Mouse (Mus musculus): ENCODE measurements around the gene Utp4. TPM values are rescaled to one million over a fixed set of nuclear protein-coding genes. Genes with fewer than 3 reads are reported as not detected.

The Utp4 gene
- polyA plus RNA-seq, 1 experiment: 46.9 TPM

- peak overlapping the region; percentile 60; the same call in 1 of the 2 replicates for H3K27ac ChIP-seq (ENCODE audit: insufficient read depth, low read length)
- H3K4me1 ChIP-seq (ENCODE audit: control insufficient read depth, insufficient read depth, low read length): peaks cover 15% of the 10 kb centered on the region
- no peak for TF ChIP-seq CTCF (IDR thresholded peaks at IDR 0.05; ENCODE audit: borderline replicate concordance, insufficient read depth, low read length)
- no peak for TF ChIP-seq POLR2A (IDR thresholded peaks at IDR 0.05; ENCODE audit: low read depth, low read length)
- no peak overlapping the region for H3K4me3 ChIP-seq (ENCODE audit: insufficient read depth, low read length)
Observed at GRCm38 (mm10) chr8:106957086-106957485, 63.6 kb downstream of the Utp4 start.

- H3K4me3 ChIP-seq (ENCODE audit: insufficient read depth, low read length): no peak overlapping the region
- H3K27ac ChIP-seq (ENCODE audit: insufficient read depth, low read length): no peak overlapping the region
- peaks cover 15% of the 10 kb centered on the region for H3K4me1 ChIP-seq (ENCODE audit: control insufficient read depth, insufficient read depth, low read length)
- TF ChIP-seq CTCF (IDR thresholded peaks at IDR 0.05; ENCODE audit: borderline replicate concordance, insufficient read depth, low read length): no peak
- no peak for TF ChIP-seq POLR2A (IDR thresholded peaks at IDR 0.05; ENCODE audit: low read depth, low read length)
Observed at GRCm38 (mm10) chr8:106958212-106958611, 64.8 kb downstream of the Utp4 start.

GRCm38 (mm10) chr8:106959626-106960025 lies 66.2 kb downstream of the Utp4 start:
- no peak for TF ChIP-seq POLR2A (IDR thresholded peaks at IDR 0.05; ENCODE audit: low read depth, low read length)
- no peak for TF ChIP-seq CTCF (IDR thresholded peaks at IDR 0.05; ENCODE audit: borderline replicate concordance, insufficient read depth, low read length)
- no peak overlapping the region for H3K27ac ChIP-seq (ENCODE audit: insufficient read depth, low read length)
- no peak overlapping the region for H3K4me3 ChIP-seq (ENCODE audit: insufficient read depth, low read length)
- H3K4me1 ChIP-seq (ENCODE audit: control insufficient read depth, insufficient read depth, low read length): peaks cover 7% of the 10 kb centered on the region

GRCm38 (mm10) chr8:106962322-106962721 lies 68.9 kb downstream of the Utp4 start:
- peak overlapping the region; percentile 41; the same call in 1 of the 2 replicates for H3K27ac ChIP-seq (ENCODE audit: insufficient read depth, low read length)
- no peak for TF ChIP-seq POLR2A (IDR thresholded peaks at IDR 0.05; ENCODE audit: low read depth, low read length)
- no peak for TF ChIP-seq CTCF (IDR thresholded peaks at IDR 0.05; ENCODE audit: borderline replicate concordance, insufficient read depth, low read length)

GRCm38 (mm10) chr8:106963365-106963764 lies 69.9 kb downstream of the Utp4 start:
- no peak overlapping the region for H3K4me3 ChIP-seq (ENCODE audit: insufficient read depth, low read length)
- TF ChIP-seq POLR2A (IDR thresholded peaks at IDR 0.05; ENCODE audit: low read depth, low read length): no peak

More at GRCm38 (mm10) chr8:106962322-106962721, 68.9 kb downstream of the Utp4 start:
- H3K4me3 ChIP-seq (ENCODE audit: insufficient read depth, low read length): no peak overlapping the region
- peaks cover 6% of the 10 kb centered on the region for H3K4me1 ChIP-seq (ENCODE audit: control insufficient read depth, insufficient read depth, low read length)

GRCm38 (mm10) chr8:106964573-106964972 lies 71.1 kb downstream of the Utp4 start:
- no peak overlapping the region for H3K27ac ChIP-seq (ENCODE audit: insufficient read depth, low read length)
- no peak overlapping the region for H3K4me3 ChIP-seq (ENCODE audit: insufficient read depth, low read length)
- TF ChIP-seq POLR2A (IDR thresholded peaks at IDR 0.05; ENCODE audit: low read depth, low read length): no peak
- TF ChIP-seq CTCF (IDR thresholded peaks at IDR 0.05; ENCODE audit: borderline replicate concordance, insufficient read depth, low read length): no peak
- H3K4me1 ChIP-seq (ENCODE audit: control insufficient read depth, insufficient read depth, low read length): peaks cover 6% of the 10 kb centered on the region

More at GRCm38 (mm10) chr8:106963365-106963764, 69.9 kb downstream of the Utp4 start:
- peaks cover 6% of the 10 kb centered on the region for H3K4me1 ChIP-seq (ENCODE audit: control insufficient read depth, insufficient read depth, low read length)
- no peak overlapping the region for H3K27ac ChIP-seq (ENCODE audit: insufficient read depth, low read length)

- TF ChIP-seq POLR2A (IDR thresholded peaks at IDR 0.05; ENCODE audit: low read depth, low read length) (no peak), CTCF (IDR thresholded peaks at IDR 0.05; ENCODE audit: borderline replicate concordance, insufficient read depth, low read length) (no peak)
- Histone ChIP-seq H3K4me1 (ENCODE audit: control insufficient read depth, insufficient read depth, low read length) (peaks cover 15% of the 10 kb centered on the region), H3K4me3 (ENCODE audit: insufficient read depth, low read length) (no peak overlapping the region), H3K27ac (ENCODE audit: insufficient read depth, low read length) (no peak overlapping the region)
Observed at GRCm38 (mm10) chr8:106969964-106970363, 76.5 kb downstream of the Utp4 start.

- no peak for TF ChIP-seq POLR2A (IDR thresholded peaks at IDR 0.05; ENCODE audit: low read depth, low read length)
- no peak for TF ChIP-seq CTCF (IDR thresholded peaks at IDR 0.05; ENCODE audit: borderline replicate concordance, insufficient read depth, low read length)
- Histone ChIP-seq H3K4me1 (ENCODE audit: control insufficient read depth, insufficient read depth, low read length) (peaks cover 13% of the 10 kb centered on the region), H3K27ac (ENCODE audit: insufficient read depth, low read length) (peak overlapping the region; percentile 61)
Observed at GRCm38 (mm10) chr8:106971916-106972315, 78.5 kb downstream of the Utp4 start.

More at GRCm38 (mm10) chr8:106971916-106972315, 78.5 kb downstream of the Utp4 start:
- H3K4me3 ChIP-seq (ENCODE audit: insufficient read depth, low read length): no peak overlapping the region

Other genes starting within 250 kb of the Utp4 start
- gene Tango6, start 210.6 kb upstream of the Utp4 start, polyA plus RNA-seq (2011; ENCODE audit: insufficient read length, low read depth, missing spikeins): 7.0 and 7.2 TPM in 2 replicates
- 0.16 and 0.47 TPM in 2 replicates for gene Has3, start 23.4 kb upstream of the Utp4 start, polyA plus RNA-seq (2011; ENCODE audit: insufficient read length, low read depth, missing spikeins)
- 18.9 and 23.3 TPM in 2 replicates for gene Sntb2, start 42.1 kb downstream of the Utp4 start, polyA plus RNA-seq (2011; ENCODE audit: insufficient read length, low read depth, missing spikeins)
- 47.0 and 48.3 TPM in 2 replicates for gene Vps4a, start 137.6 kb downstream of the Utp4 start, polyA plus RNA-seq (2011; ENCODE audit: insufficient read length, low read depth, missing spikeins)
- gene Pdf, start 155.0 kb downstream of the Utp4 start, polyA plus RNA-seq (2011; ENCODE audit: insufficient read length, low read depth, missing spikeins): 4.4 and 5.5 TPM in 2 replicates
- 31.0 TPM in 2 replicates for gene Cog8, start 163.1 kb downstream of the Utp4 start, polyA plus RNA-seq (2011; ENCODE audit: insufficient read length, low read depth, missing spikeins)
- 71.2 and 71.5 TPM in 2 replicates for gene Nip7, start 163.2 kb downstream of the Utp4 start, polyA plus RNA-seq (2011; ENCODE audit: insufficient read length, low read depth, missing spikeins)
- not detected in 2 replicates for gene Tmed6, start 172.0 kb downstream of the Utp4 start, polyA plus RNA-seq (2011; ENCODE audit: insufficient read length, low read depth, missing spikeins)
- gene Terf2, start 202.9 kb downstream of the Utp4 start, polyA plus RNA-seq (2011; ENCODE audit: insufficient read length, low read depth, missing spikeins): 28.0 and 35.7 TPM in 2 replicates

All from embryonic fibroblast, embryonic 13.5 days (primary cell).